Mouse (Mus musculus) embryonic fibroblast, embryonic 13.5 days (primary cell): ENCODE measurements around the gene Gm48551.

ENCODE experiments used
- CTCF ChIP-seq: IDR thresholded peaks from 2 replicates; pipeline ENCODE4 v1.5.1; 2011; ENCODE audit warnings: mild to moderate bottlenecking, control low read depth, low read length, moderate library complexity, borderline replicate concordance; ENCODE audit not compliant: insufficient read depth
- POLR2A ChIP-seq: IDR thresholded peaks from 2 replicates; pipeline ENCODE4 v1.6.1; 2011; ENCODE audit warnings: low read depth, mild to moderate bottlenecking, control low read depth, low read length, moderate library complexity

- TF ChIP-seq CTCF (no peak), POLR2A (no peak)
Observed at GRCm38 (mm10) chr10:81433541-81434289, 49.4 kb downstream of the Gm48551 start.
